Mouse (Mus musculus) monocyte, adult 5-6 weeks (primary cell): ENCODE results near the gene Spdl1. TPM values are rescaled to one million over a fixed set of nuclear protein-coding genes. Genes with fewer than 3 reads are reported as not detected.

Experiments used
- ATAC-seq: fragments of 153-309, 156-312 bp; replicated peaks from 2 replicates; pipeline ENCODE4 v1.8.0; 2017; ENCODE audit warnings: mild to moderate bottlenecking; ENCODE audit not compliant: low TSS enrichment, insufficient number of reproducible peaks, severe bottlenecking, poor library complexity, low FRiP score
- total RNA-seq: library from RNA; stranded (forward); fragments of 200-1000, 200-491, 200-594 nt; gene quantifications from 3 replicates; pipeline ENCODE4 v1.2.3, GENCODE M21; 2017

Gene Spdl1
- 1.2 to 3.4 TPM in 2 of 3 replicates, not detected in the other for total RNA-seq

DNA sequence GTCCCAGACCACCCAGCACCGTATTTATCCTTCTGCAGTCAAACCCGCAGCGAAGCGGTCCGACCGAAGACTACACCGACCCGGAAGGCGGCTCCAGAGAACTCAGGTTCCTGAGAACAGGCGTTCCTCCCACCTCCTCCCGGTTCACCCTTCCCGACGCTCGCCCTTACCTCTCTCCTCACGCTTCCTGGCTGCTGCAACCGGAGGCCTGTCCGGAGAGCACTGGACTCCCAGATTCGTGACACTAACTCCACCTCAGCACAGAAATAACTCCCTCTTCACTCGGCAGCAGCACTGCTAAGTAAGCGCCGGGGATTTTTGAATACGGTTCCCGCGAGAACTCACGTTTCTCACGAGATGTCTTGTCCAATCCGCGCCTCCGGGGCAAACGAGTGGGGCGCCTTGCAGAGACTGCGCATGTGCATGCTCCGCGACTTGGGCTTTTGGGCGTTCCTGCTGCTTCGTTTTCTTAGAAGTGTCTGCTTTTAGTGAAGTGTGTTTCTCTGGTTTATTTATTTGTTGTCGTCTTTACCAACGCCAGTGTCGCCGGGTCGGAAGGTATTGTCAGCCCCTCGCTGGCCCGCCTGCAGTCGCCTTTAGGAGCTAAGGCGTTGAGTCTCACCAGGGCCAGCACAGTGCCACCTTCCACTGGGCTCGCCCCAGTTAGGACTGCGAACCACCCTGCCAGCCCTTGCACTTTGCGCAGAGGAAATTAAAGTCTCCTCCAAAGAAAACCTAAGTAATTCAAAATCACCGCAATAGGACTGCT lies at the start of gene Spdl1:
TSS of gene Spdl1 (minus strand) at position 324 of the 769 bp plus-strand sequence.
- peak; percentile 98 for ATAC-seq

DNA sequence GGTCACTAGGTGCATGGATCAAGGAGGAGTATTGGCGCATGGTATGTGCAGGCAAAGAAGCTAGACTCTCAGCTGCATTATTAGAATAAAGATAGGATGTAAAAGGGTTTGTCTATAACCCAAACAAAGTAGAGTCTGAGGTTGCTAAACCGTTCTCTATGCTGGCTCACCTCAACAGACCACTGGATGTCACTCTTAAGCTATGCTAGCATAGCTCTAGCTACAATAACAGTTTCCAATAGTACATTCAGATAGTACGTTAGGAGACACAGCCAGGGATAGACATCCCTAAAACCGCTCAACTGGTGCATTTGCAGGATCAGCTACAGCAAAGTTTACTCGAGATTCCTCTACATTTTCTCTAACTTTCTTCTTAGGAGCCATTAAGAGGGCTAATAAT lies 48.1 kb upstream of the Spdl1 start:
- ATAC-seq = no peak

DNA sequence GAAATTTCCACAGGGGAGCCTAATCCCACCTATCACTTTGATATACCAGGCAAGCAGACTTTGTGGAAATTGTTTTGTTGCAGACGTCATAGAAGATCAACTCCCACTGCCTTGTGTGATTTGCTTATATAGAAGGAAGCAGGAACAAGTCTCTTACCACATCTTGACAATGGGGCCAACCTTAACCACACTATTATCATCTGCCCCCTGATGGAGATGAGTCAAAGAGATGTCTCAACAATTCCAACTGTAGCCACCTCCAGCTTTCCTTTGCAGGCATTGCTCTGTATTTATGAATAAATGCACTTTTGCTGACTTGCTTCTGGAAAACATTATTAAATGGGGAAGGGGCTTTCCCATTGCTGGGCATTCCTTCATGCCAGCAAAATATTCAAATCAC lies 46.2 kb upstream of the Spdl1 start:
- no peak for ATAC-seq

GRCm38 (mm10) chr11:34873861-34874260 lies 40.4 kb upstream of the Spdl1 start:
- ATAC-seq = no peak

DNA sequence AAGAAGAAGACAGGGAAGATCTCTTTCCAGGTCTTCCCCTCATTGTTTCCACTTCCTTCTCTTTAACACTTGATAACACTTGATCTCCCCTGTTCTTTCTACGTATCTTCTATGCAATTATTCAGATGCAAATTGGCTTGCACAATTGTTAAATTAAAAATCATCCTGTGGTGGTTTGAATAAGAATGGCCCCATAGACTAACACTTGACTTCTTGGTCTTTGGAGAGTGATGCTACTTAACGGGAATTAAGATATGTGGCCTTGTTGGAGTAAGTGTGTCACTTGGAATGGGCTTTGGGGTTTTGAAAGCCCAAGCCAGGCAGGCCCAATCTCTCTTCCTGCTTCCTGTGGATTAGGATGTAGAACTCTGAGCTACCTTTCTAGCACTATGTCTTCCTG lies 39.0 kb upstream of the Spdl1 start:
- ATAC-seq = no peak

DNA sequence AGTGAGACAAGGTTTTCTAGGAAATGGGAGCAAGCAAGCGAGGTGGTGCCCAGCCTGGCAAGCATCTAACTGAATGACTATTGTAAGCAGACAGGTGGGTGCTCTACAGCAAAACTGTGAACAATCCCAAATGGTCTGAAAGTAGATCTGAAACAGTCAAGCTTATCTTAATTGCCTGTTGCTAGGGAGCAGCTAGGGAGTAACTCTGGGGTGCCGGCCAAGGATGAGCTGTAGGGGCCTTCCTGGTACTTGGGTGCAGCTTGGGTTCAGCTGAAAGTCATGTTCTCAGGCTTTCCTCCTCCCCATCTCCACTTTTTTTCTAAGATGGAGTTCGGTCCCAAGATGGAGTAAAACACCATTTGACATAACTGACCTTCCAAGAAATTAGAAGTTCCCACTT lies 38.5 kb upstream of the Spdl1 start:
- no peak for ATAC-seq

DNA sequence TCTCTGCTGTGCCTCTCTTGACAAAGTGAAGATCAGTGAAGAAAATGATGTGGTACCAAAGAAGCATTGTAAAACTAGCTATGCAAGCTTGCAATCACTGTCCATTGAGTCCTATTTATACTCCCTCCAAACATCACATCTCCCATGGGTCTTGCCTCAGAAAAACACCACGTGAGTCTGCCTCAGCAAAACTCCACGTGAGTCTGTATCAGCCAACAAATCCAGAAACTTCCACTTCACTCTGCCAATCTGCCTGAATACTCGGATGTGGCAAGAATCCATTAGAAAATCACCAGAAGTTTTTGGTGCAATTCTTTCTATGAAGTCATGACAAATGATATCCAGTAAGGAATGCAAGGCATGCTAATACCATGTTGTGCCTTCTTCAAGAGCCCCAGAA lies 38.0 kb upstream of the Spdl1 start:
- no peak for ATAC-seq

DNA sequence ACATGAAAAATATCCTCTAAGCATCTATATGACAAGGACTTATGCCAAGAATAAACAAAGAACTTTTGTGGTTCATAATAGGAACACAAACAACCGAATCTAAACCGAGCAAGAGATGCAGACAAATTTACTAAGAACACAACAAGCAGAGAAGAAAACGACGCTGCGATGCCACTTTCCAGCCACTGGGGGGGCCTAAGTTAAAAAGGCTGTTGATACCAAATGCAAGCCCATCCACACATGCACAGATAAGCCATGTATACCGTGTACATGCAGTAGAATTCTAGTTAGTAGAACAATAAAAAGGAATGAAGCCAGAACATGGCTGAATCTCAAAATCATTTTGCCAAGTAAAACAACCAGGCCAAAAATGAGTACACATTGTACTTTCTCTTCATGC lies 35.2 kb upstream of the Spdl1 start:
- no peak for ATAC-seq

DNA sequence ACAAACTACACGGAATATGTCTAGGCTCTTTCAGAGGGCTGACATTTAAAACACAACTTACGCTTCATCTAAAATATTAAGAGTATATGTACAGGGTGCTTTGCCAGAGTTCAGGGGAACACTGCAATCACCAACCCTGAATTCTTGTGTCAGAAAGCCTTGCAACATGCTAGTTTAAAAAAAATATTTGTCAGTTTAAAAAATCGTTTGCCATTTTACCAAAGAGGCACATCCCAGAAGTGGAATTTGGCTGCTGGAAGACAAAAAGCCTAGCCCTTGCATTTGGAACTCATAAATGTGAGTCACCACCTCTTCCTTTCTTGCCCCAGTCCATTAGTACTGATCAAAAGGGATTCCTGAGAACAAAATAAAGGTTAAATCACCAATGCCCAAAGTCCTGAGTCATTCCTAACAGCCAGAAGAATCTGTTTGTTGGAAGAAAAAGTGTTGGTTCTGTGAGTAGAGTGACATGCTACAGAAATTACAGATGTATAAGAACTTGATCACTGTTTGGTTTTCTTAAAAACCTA lies 32.4 kb upstream of the Spdl1 start:
- ATAC-seq = no peak

- ATAC-seq = no peak
These were observed 31.7 kb upstream of the Spdl1 start for GRCm38 (mm10) chr11:34865181-34865580.

DNA sequence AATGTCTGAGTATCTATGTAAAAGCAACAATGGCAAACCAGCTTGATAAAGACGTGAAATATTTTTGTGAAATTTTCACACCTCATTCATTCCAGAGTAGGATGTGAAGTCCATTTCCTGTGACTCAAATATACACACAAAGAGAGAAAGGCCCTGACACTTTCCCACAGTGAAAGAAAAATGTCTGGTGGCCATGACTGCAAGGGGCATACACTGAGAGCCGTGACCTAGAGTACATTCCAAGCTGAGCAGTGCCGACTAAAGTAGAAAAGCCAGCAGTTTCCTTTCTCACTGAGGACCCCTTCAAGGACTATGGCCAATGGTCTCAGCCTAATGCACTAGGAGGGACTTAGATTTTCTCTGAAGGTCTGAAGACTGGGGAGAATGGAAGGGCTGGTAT lies 23.2 kb upstream of the Spdl1 start:
- no peak for ATAC-seq

- ATAC-seq = no peak
These were observed 12.8 kb upstream of the Spdl1 start for GRCm38 (mm10) chr11:34846268-34846652.

- ATAC-seq = no peak
These were observed 12.3 kb upstream of the Spdl1 start for GRCm38 (mm10) chr11:34845567-34846267.

DNA sequence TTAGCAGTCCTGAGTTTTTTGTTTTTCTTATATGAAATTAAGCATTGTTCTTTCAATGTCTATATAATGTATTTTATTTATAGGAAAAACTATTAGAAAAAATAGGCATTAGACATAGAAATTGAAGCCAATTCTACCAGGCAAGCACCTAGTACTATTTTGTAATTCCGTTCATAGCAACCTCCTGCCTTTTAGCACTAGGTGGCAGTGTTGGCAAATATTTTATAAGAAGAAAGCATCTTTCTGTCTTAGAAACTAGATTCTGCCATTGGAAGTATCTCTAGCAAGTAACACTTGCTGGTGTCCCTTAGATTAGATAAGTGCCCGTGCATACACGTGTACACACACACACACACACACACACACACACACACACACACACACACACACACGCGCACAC lies 10.1 kb upstream of the Spdl1 start:
- no peak for ATAC-seq

DNA sequence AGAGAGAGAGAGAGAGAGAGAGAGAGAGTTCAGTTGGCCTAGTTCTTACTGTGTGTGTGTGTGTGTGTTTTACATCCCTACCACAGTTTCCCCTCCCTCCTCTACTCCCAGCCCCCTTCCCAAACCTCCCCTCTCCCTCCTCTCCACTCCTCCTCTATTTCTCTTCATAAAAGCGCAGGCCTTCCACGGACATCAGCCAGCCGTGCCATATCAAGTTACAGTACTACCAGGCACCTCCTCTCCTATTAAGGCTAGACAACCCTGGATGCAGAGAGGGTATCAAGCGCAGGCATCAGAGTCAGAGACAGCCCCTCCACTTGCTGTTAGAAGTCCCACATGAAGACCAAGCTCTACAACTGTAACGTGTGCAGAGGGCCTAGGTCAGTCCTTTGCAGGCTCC lies 6.8 kb upstream of the Spdl1 start:
- no peak for ATAC-seq

DNA sequence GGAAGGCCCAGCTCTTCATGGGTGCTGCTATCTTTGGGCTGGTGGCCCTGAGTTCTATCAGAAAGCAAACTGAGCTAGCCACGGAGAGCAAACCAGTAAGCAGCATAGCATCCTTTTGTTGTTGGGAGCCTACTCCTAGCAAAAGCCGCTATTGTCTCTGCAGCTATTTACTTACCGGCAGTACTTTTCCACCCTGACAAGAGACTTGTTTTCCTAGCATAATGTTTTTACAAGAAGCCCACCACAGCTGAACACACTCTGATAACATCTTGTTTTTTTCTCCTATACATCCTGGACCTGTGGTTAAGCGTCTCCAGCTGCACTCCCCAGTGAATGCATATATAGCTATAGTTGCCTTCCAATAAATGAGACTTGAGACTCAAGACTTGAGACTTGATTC lies 5.6 kb upstream of the Spdl1 start:
- no peak for ATAC-seq

DNA sequence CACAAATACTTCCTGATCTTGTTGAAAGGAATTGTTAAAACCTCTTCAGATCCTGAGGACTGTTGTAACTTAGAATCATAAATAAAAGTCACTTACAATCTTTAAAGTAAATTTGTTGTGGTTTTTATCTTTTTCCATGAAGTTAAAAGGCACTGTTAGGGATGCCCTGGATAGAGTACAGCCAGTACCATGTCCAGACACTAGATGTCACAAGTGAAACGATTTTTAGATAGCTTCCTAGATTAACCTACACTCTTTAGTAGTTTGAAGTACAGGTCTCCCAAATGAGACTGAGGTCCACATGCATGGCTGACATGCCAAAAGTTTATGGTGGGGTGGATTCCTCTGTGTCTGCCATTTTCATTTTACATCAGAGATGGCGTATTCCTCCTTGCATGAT lies 2.8 kb upstream of the Spdl1 start:
- no peak for ATAC-seq

DNA sequence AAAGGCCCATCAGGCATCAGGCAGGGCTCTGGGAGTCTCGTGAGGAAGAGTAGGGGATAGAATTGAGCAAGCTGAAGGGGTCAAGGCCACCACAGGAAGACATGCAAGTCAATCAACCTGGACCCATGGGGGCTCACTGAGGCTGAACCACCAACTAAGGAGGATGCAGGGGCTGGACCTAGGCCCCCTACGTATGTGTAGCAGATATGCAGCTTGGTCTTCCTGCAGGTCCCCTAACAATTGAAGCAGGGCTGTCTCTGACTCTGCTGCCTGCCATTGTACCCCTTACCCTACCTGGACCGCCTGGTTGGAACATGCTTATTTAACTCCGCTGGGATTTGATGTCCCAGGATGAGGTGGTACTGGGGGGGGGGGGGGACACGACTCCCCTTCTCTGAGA lies 763 bp downstream of the Spdl1 start:
- ATAC-seq = no peak

- ATAC-seq = no peak
These were observed 5.6 kb downstream of the Spdl1 start for GRCm38 (mm10) chr11:34827803-34828202.

GRCm38 (mm10) chr11:34826940-34827339 lies 6.5 kb downstream of the Spdl1 start:
- ATAC-seq = no peak
